Mouse (Mus musculus) layer of hippocampus, adult 8-10 months (tissue): Measurements from ENCODE around the gene Tenm4. TPM values are rescaled to one million over a fixed set of nuclear protein-coding genes. Genes with fewer than 3 reads are reported as not detected.

Experiments
- DNase-seq, 2 experiments: peaks; one replicate each; pipeline ENCODE4 v3.0.0; 2022; ENCODE audit warnings: low spot score in 2 of 2
- total RNA-seq, 4 experiments: library from RNA; stranded (reverse); gene quantifications; 2 replicates each; pipeline ENCODE4 v1.2.4; 2022

Tenm4 gene
- total RNA-seq, 4 experiments from 2014 or later, result 128 to 134 (median 132) TPM

GRCm38 (mm10) chr7:96524486-96525205, 353.6 kb downstream of the Tenm4 start:
- no peak for DNase-seq

GRCm38 (mm10) chr7:96525344-96525743, 354.3 kb downstream of the Tenm4 start:
- no peak for DNase-seq

- no peak for DNase-seq
These were observed 359.8 kb downstream of the Tenm4 start for GRCm38 (mm10) chr7:96530571-96531426.

GRCm38 (mm10) chr7:96531954-96532737, 361.1 kb downstream of the Tenm4 start:
- DNase-seq, result no peak

GRCm38 (mm10) chr7:96532804-96533400, 361.9 kb downstream of the Tenm4 start:
- no peak for DNase-seq

- DNase-seq, result no peak
These were observed 365.4 kb downstream of the Tenm4 start for GRCm38 (mm10) chr7:96536313-96536880.

GRCm38 (mm10) chr7:96539248-96540034, 368.4 kb downstream of the Tenm4 start:
- DNase-seq, result no peak

GRCm38 (mm10) chr7:96540458-96541096, 369.5 kb downstream of the Tenm4 start:
- DNase-seq, result no peak

- DNase-seq, result no peak
These were observed 374.9 kb downstream of the Tenm4 start for GRCm38 (mm10) chr7:96545979-96546378.

- no peak for DNase-seq
These were observed 380.8 kb downstream of the Tenm4 start for GRCm38 (mm10) chr7:96551809-96552208.

GRCm38 (mm10) chr7:96552292-96552860, 381.3 kb downstream of the Tenm4 start:
- no peak for DNase-seq

- DNase-seq, result peak in 1 of 2 experiments; percentile 34
These were observed 383.2 kb downstream of the Tenm4 start for GRCm38 (mm10) chr7:96554277-96554690.

GRCm38 (mm10) chr7:96555294-96555693, 384.2 kb downstream of the Tenm4 start:
- DNase-seq, result no peak

- DNase-seq, result no peak
These were observed 385.7 kb downstream of the Tenm4 start for GRCm38 (mm10) chr7:96556756-96557155.

- DNase-seq, result no peak
These were observed 391.8 kb downstream of the Tenm4 start for GRCm38 (mm10) chr7:96562890-96563289.

- no peak for DNase-seq
These were observed 392.5 kb downstream of the Tenm4 start for GRCm38 (mm10) chr7:96563329-96564065.

GRCm38 (mm10) chr7:96565806-96566205, 394.8 kb downstream of the Tenm4 start:
- no peak for DNase-seq

GRCm38 (mm10) chr7:96566260-96566659, 395.2 kb downstream of the Tenm4 start:
- no peak for DNase-seq

- DNase-seq, result no peak
These were observed 397.0 kb downstream of the Tenm4 start for GRCm38 (mm10) chr7:96568034-96568433.
